Mouse (Mus musculus) brain, embryonic 14.5 days (tissue): ENCODE measurements around the gene Cntn5.

Experiments
- CTCF ChIP-seq: fragments of 200-500 bp; IDR thresholded peaks from 2 replicates; pipeline ENCODE4 v1.5.1; 2012; ENCODE audit warnings: inconsistent platforms, mild to moderate bottlenecking, moderate library complexity, borderline replicate concordance; ENCODE audit not compliant: insufficient read depth, insufficient read length; ENCODE audit errors: extremely low read depth
- POLR2A ChIP-seq: fragments of 200-500 bp; IDR thresholded peaks from 2 replicates; pipeline ENCODE4 v1.6.1; 2012; ENCODE audit warnings: mild to moderate bottlenecking, inconsistent platforms, borderline replicate concordance; ENCODE audit not compliant: poor library complexity, insufficient read depth, insufficient read length, severe bottlenecking; ENCODE audit errors: extremely low read depth

GRCm38 (mm10) chr9:10724191-10724590 lies 180.4 kb downstream of the Cntn5 start:
- TF ChIP-seq CTCF, result no peak
- TF ChIP-seq POLR2A, result no peak
